Mouse (Mus musculus) forebrain, embryonic 13.5 days (tissue): ENCODE data around the gene Olig2. TPM values are rescaled to one million over a fixed set of nuclear protein-coding genes. Genes with fewer than 3 reads are reported as not detected.
A peak's percentile ranks its signal among the peaks of the same experiment; 100 is the strongest.
"Not testable (repeated sequence)": the region's sequence is repeated elsewhere in the genome, so short reads cannot be mapped to it uniquely, and the experiment has no call there.

Experiments
- ATAC-seq: fragments of 200-750 bp; cut with Nextera tagmentation; 2 replicates; pipeline ENCODE4 v1.8.0; 2017
- H3K27ac ChIP-seq: fragments of 300-500 bp; sonication (generic); 2 replicates; pipeline ENCODE4 v1.5.1; 2015; ENCODE audit warnings: inconsistent platforms, mild to moderate bottlenecking, moderate library complexity
- H3K27me3 ChIP-seq: fragments of 300-500 bp; sonication (generic); 2 replicates; pipeline ENCODE4 v1.6.1; 2015; ENCODE audit warnings: mild to moderate bottlenecking, inconsistent platforms
- H3K36me3 ChIP-seq: fragments of 300-500 bp; sonication (generic); 2 replicates; pipeline ENCODE4 v1.6.1; 2015; ENCODE audit warnings: mild to moderate bottlenecking, inconsistent platforms; ENCODE audit not compliant: poor library complexity, severe bottlenecking
- H3K4me1 ChIP-seq: fragments of 300-500 bp; sonication (generic); 2 replicates; pipeline ENCODE4 v1.6.1; 2015; ENCODE audit warnings: inconsistent platforms
- H3K4me2 ChIP-seq: fragments of 300-500 bp; sonication (generic); 2 replicates; pipeline ENCODE4 v1.6.1; 2015; ENCODE audit warnings: inconsistent platforms, mild to moderate bottlenecking, moderate library complexity
- H3K4me3 ChIP-seq: fragments of 300-500 bp; sonication (generic); 2 replicates; pipeline ENCODE4 v1.5.1; 2015; ENCODE audit warnings: mild to moderate bottlenecking, inconsistent platforms
- H3K9ac ChIP-seq: fragments of 300-500 bp; sonication (generic); 2 replicates; pipeline ENCODE4 v1.6.1; 2015; ENCODE audit warnings: mild to moderate bottlenecking, inconsistent platforms
- H3K9me3 ChIP-seq: fragments of 300-500 bp; sonication (generic); replicated peaks from 2 replicates; pipeline ENCODE4 v1.6.1; 2016; ENCODE audit warnings: inconsistent platforms
- WGBS: fragments of 180-500 bp; shearing (Covaris S2); methylation state at CpG from one replicate; pipeline ENCODE4 v1.1.7; 2015; 5-methylcytosine and 5-hydroxymethylcytosine counted together
- polyA plus RNA-seq: library from polyadenylated mRNA; unstranded; fragments of >200 nt; fragmentation: Nextera tagmentation; extraction: Ambion mirVana; gene quantifications from 2 replicates; pipeline ENCODE4 v1.2.1, GENCODE M21; 2015

Olig2 gene
- polyA plus RNA-seq, 1 experiment from 2014 or later = 8.4 TPM

GRCm38 (mm10) chr16:91228238-91229071 is 3.2 kb downstream of the Olig2 start:
- H3K36me3 ChIP-seq = no peaks in the 10 kb centered on the region
- H3K4me2 ChIP-seq = peak overlapping the region; percentile 66
- peak overlapping the region; percentile 76 for H3K9ac ChIP-seq
- H3K9me3 ChIP-seq = no peaks in the 10 kb centered on the region
- H3K4me1 ChIP-seq = peaks cover 85% of the 10 kb centered on the region
- H3K27me3 ChIP-seq = peaks cover 99% of the 10 kb centered on the region
- peak overlapping the region; percentile 50 for H3K4me3 ChIP-seq
- no peak overlapping the region for H3K27ac ChIP-seq
- 3% methylated on average over 30 of the region's 30 CpGs for WGBS
- ATAC-seq = no peak

- Histone ChIP-seq H3K4me2 (peak overlapping the region; percentile 66), H3K27ac (no peak overlapping the region), H3K4me3 (peak overlapping the region; percentile 50), H3K9me3 (no peaks in the 10 kb centered on the region), H3K27me3 (peaks cover 99% of the 10 kb centered on the region), H3K9ac (peak overlapping the region; percentile 58), H3K36me3 (no peaks in the 10 kb centered on the region), H3K4me1 (peaks cover 80% of the 10 kb centered on the region)
- ATAC-seq = no peak
- WGBS = 8% methylated on average over 10 of the region's 10 CpGs
Measured at GRCm38 (mm10) chr16:91229072-91229348, 3.8 kb downstream of the Olig2 start.

DNA sequence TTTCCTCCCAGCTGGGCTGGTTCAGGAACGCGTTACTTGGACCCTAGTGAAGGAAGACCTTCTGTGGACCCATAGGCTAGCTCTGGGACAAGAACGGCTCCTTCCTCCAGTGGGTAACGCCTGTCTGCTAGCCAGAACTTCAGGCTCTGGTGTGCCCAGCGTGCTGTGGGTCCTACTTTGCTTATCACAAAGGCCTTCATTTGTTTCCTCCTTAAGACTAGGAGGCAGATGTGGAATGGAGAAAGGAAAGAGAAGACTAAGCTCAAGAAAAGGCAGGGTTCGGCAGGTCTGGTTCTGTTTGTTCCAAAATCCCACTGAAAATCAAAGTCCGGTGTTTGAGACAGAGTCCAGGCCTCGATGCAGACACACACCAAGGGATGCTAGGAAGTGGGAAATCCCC is 4.4 kb downstream of the Olig2 start:
- H3K9ac ChIP-seq = no peak overlapping the region; the same call in 1 of the 2 replicates
- no peaks in the 10 kb centered on the region for H3K9me3 ChIP-seq
- WGBS = 18% methylated on average over 8 of the region's 8 CpGs
- H3K4me2 ChIP-seq = peak overlapping the region; percentile 66
- H3K36me3 ChIP-seq = no peaks in the 10 kb centered on the region
- H3K27me3 ChIP-seq = peaks cover 99% of the 10 kb centered on the region
- ATAC-seq = no peak
- H3K27ac ChIP-seq = no peak overlapping the region
- H3K4me1 ChIP-seq = peaks cover 74% of the 10 kb centered on the region
- H3K4me3 ChIP-seq = peak overlapping the region; percentile 50

DNA sequence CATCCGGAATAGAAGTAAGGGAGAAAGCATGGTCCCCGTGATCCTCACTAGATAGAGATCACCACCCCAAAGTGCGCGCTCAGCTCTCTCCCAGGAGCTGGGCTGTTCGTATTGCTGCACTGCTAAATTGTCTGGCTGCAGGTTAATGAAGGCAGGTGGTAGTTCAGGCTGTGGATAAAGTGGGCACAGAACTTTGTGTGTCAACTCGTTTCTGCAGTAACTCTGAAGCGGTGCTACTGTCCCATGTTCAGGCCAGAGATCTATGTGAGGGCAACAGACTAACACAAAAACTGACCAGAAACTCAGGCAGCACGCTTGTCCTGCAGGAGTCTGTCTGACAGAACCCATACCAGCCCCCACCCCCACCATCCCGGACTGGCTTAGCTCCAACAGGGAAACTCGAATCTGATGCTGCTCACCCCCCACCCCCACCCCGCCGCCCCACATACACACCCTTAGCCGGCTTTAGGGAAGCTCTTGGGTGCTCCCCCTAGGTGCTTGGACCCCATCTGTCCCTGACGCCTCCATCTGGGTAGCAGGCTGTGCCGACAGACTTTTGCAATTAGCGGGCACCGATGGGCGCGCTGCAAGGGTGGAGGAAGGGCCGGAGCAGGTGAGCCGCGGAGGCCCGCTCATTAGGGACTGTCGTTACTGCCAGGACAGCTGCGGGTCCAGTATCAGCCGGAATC is 6.7 kb downstream of the Olig2 start:
- peaks cover 51% of the 10 kb centered on the region for H3K4me1 ChIP-seq
- no peaks in the 10 kb centered on the region for H3K9me3 ChIP-seq
- peak overlapping the region; percentile 4; the same call in 1 of the 2 replicates for H3K4me3 ChIP-seq
- H3K36me3 ChIP-seq = no peaks in the 10 kb centered on the region
- 2% methylated on average over 26 of the region's 26 CpGs for WGBS
- peak overlapping the region; percentile 45 for H3K4me2 ChIP-seq
- peak; percentile 81 for ATAC-seq
- no peak overlapping the region for H3K27ac ChIP-seq
- H3K9ac ChIP-seq = peak overlapping the region; percentile 26; the same call in 1 of the 2 replicates
- H3K27me3 ChIP-seq = peaks cover 99% of the 10 kb centered on the region

GRCm38 (mm10) chr16:91232470-91233240 is 7.4 kb downstream of the Olig2 start:
- Histone ChIP-seq H3K4me2 (peak overlapping the region; percentile 45), H3K9ac (peak overlapping the region; percentile 26; the same call in 1 of the 2 replicates), H3K9me3 (no peaks in the 10 kb centered on the region), H3K36me3 (no peaks in the 10 kb centered on the region), H3K4me1 (peaks cover 44% of the 10 kb centered on the region), H3K27me3 (peaks cover 99% of the 10 kb centered on the region), H3K27ac (no peak overlapping the region), H3K4me3 (peak overlapping the region; percentile 4; the same call in 1 of the 2 replicates)
- ATAC-seq = peak; percentile 20; the same call in 1 of the 2 replicates
- 5% methylated on average over 25 of the region's 25 CpGs for WGBS

DNA sequence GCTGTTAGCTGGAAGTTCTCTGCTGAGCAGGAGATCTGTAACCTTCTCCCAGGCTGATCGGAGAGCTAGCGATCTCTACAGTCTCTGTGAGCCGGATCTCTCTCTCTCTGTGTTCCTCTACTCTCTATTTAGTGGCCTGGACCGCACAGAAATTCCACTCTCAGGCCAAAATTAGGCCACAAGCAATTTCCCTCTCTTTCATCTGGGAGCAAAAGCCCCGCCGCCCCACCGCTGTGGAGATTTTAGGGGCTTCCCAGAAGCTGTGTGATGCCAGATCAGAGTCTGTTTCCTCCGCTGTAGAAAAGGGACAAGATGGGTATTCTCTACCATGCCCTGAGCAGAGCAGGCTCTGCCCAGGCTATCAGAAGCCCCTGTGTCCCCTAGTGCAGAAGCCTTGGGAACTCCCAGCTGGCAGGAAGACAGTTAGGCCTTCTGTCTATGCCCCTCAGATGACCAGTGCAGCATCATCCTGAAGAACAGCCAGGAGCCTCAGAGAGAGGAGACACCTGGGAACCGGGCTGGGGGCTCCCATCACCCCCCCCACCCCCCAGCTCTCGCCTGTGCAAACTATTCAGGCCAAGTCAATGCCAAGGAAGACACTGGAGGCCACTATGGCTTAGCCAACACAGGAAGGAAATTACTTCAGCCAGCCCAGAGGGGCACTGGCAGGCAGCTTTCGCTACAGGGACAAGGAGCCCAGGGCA is 8.1 kb downstream of the Olig2 start:
- H3K36me3 ChIP-seq = no peaks in the 10 kb centered on the region
- no peak overlapping the region for H3K4me2 ChIP-seq
- no peak overlapping the region for H3K4me3 ChIP-seq
- peaks cover 39% of the 10 kb centered on the region for H3K4me1 ChIP-seq
- peaks cover 100% of the 10 kb centered on the region for H3K27me3 ChIP-seq
- no peak for ATAC-seq
- no peaks in the 10 kb centered on the region for H3K9me3 ChIP-seq
- WGBS = 19% methylated on average over 11 of the region's 11 CpGs
- H3K9ac ChIP-seq = no peak overlapping the region
- no peak overlapping the region for H3K27ac ChIP-seq

DNA sequence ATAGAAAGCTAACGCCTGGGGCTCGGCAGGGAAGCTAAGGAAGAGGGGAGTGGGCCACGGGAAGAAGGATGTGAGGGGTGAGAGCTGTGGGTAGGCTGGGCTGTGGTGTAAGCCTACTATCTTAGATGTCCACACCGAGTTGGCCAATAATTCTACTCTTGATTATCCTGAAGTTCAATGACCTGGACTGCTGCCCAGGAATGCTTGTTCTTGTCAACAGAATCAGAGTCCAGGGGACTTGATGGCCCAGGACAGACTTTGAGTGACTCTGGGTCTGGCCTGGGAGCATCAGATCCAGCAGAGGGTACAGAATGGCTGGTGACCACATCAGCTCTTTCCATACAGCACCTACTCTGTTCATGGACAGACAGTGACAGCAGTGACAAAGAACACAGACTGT is 13.8 kb downstream of the Olig2 start:
- Histone ChIP-seq H3K4me2 (no peak overlapping the region), H3K4me3 (no peak overlapping the region), H3K9me3 (no peaks in the 10 kb centered on the region), H3K27ac (no peak overlapping the region), H3K27me3 (peaks cover 91% of the 10 kb centered on the region), H3K9ac (no peak overlapping the region), H3K36me3 (no peaks in the 10 kb centered on the region), H3K4me1 (no peaks in the 10 kb centered on the region)
- WGBS = 71% methylated on average over 4 of the region's 4 CpGs
- no peak for ATAC-seq

DNA sequence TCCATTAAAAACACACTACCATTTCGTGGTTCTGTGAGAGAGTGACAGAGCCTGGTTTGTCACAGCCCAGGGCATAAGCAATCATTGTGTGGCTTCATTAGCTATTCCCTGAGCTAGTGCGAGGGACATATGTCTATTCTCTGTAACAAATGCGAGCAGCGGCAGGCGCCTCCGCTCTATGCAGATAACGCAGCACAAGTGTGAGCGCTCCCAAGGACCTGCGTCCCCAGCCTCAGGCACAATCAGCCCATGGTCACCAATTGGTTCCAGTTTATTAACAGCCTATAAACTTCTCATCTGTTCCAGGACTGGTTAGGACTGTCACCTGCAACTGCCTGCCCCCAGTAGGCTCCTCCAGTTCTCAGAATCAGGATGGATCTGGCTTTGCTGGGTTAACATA is 21.0 kb downstream of the Olig2 start:
- Histone ChIP-seq H3K4me3 (no peak overlapping the region), H3K4me2 (no peak overlapping the region), H3K27me3 (peaks cover 50% of the 10 kb centered on the region), H3K9me3 (no peaks in the 10 kb centered on the region), H3K9ac (no peak overlapping the region), H3K27ac (no peak overlapping the region), H3K4me1 (peaks cover 7% of the 10 kb centered on the region), H3K36me3 (no peaks in the 10 kb centered on the region)
- WGBS = 31% methylated on average over 9 of the region's 9 CpGs
- peak; percentile 43; the same call in 1 of the 2 replicates for ATAC-seq

GRCm38 (mm10) chr16:91255419-91256164 is 30.3 kb downstream of the Olig2 start:
- not testable (repeated sequence) for H3K9me3 ChIP-seq, H3K4me1 ChIP-seq, H3K4me3 ChIP-seq, H3K9ac ChIP-seq, ATAC-seq, H3K27ac ChIP-seq, H3K36me3 ChIP-seq
- Histone ChIP-seq H3K4me2 (peak overlapping the region; percentile 18; the same call in 1 of the 2 replicates), H3K27me3 (peaks cover 50% of the 10 kb centered on the region)
- 10% methylated on average over 21 of the region's 28 CpGs for WGBS

DNA sequence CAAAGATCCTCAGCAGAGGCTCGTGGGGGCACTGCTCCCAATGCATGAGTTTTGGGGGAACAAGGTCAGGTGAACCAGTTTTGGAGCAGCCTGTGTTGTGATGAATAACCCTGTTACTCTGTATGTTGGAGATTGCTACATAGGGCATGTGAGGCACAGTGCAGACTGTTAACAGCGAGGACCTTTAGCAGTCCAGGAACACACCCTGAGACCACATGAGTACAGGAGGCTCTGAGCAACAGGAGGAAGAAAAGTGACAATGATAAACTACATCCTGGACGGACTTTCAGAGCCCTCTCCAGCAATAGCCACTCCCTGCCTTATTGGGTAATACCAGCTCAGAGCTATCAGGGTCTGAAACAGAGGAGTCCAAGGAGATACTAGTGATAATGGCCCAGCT is 33.7 kb downstream of the Olig2 start:
- Histone ChIP-seq H3K4me2 (no peak overlapping the region), H3K9me3 (no peaks in the 10 kb centered on the region), H3K9ac (no peak overlapping the region), H3K36me3 (no peaks in the 10 kb centered on the region), H3K4me3 (no peak overlapping the region), H3K4me1 (peaks cover 14% of the 10 kb centered on the region), H3K27me3 (peaks cover 79% of the 10 kb centered on the region), H3K27ac (no peak overlapping the region)
- ATAC-seq = no peak
- WGBS = 74% methylated on average over 3 of the region's 3 CpGs

- Histone ChIP-seq H3K27me3 (peaks cover 95% of the 10 kb centered on the region), H3K4me3 (no peak overlapping the region), H3K4me1 (peaks cover 12% of the 10 kb centered on the region), H3K9me3 (no peaks in the 10 kb centered on the region), H3K36me3 (no peaks in the 10 kb centered on the region), H3K4me2 (no peak overlapping the region), H3K9ac (no peak overlapping the region), H3K27ac (no peak overlapping the region)
- WGBS = 92% methylated on average over 3 of the region's 3 CpGs
- no peak for ATAC-seq
Measured at GRCm38 (mm10) chr16:91260861-91261260, 35.6 kb downstream of the Olig2 start.
